Mouse (Mus musculus) midbrain, embryonic 12.5 days (tissue): Measurements from ENCODE around the gene Mast2. TPM values are rescaled to one million over a fixed set of nuclear protein-coding genes. Genes with fewer than 3 reads are reported as not detected.

Experiments
- ATAC-seq: fragments of 200-750 bp; cut with Nextera tagmentation; 2 replicates; pipeline ENCODE4 v1.8.0; 2017; ENCODE audit warnings: low read depth, moderate TSS enrichment, moderate library complexity; ENCODE audit not compliant: low FRiP score
- H3K27ac ChIP-seq: fragments of 300-500 bp; sonication (generic); replicated peaks from 2 replicates; pipeline ENCODE4 v1.5.1; 2016; ENCODE audit warnings: mild to moderate bottlenecking
- H3K27me3 ChIP-seq: fragments of 300-500 bp; sonication (generic); 2 replicates; pipeline ENCODE4 v1.6.1; 2016; ENCODE audit warnings: mild to moderate bottlenecking
- H3K36me3 ChIP-seq: fragments of 300-500 bp; sonication (generic); 2 replicates; pipeline ENCODE4 v1.6.1; 2016
- H3K4me1 ChIP-seq: fragments of 300-500 bp; sonication (generic); 2 replicates; pipeline ENCODE4 v1.6.1; 2016
- H3K4me2 ChIP-seq: fragments of 300-500 bp; sonication (generic); replicated peaks from 2 replicates; pipeline ENCODE4 v1.6.1; 2016; ENCODE audit warnings: mild to moderate bottlenecking, moderate library complexity
- H3K4me3 ChIP-seq: fragments of 300-500 bp; sonication (generic); 2 replicates; pipeline ENCODE4 v1.5.1; 2016; ENCODE audit warnings: mild to moderate bottlenecking
- H3K9ac ChIP-seq: fragments of 300-500 bp; sonication (generic); replicated peaks from 2 replicates; pipeline ENCODE4 v1.6.1; 2016; ENCODE audit warnings: mild to moderate bottlenecking, moderate library complexity
- H3K9me3 ChIP-seq: fragments of 300-500 bp; sonication (generic); 2 replicates; pipeline ENCODE4 v1.6.1; 2016; ENCODE audit warnings: mild to moderate bottlenecking
- WGBS: fragments of 180-500 bp; shearing (Covaris S2); methylation state at CpG from one replicate; pipeline ENCODE4 v1.1.7; 2016; 5-methylcytosine and 5-hydroxymethylcytosine counted together
- polyA plus RNA-seq: library from polyadenylated mRNA; unstranded; fragments of >200 nt; fragmentation: Nextera tagmentation; extraction: Ambion mirVana; gene quantifications from 2 replicates; pipeline ENCODE4 v1.2.1, GENCODE M21; 2016

The Mast2 gene
- polyA plus RNA-seq, 1 experiment from 2014 or later = 37.4 TPM

- no peak for ATAC-seq
- no peaks in the 10 kb centered on the region for H3K36me3 ChIP-seq
- H3K27me3 ChIP-seq = no peaks in the 10 kb centered on the region
- H3K4me3 ChIP-seq = no peak overlapping the region
- H3K4me1 ChIP-seq = peaks cover 24% of the 10 kb centered on the region
- 99% methylated on average over 3 of the region's 3 CpGs for WGBS
- no peak overlapping the region for H3K9ac ChIP-seq
- H3K9me3 ChIP-seq = no peaks in the 10 kb centered on the region
- H3K27ac ChIP-seq = no peak overlapping the region
- peak overlapping the region; percentile 68 for H3K4me2 ChIP-seq
These were observed 2.0 kb downstream of the Mast2 start for GRCm38 (mm10) chr4:116461943-116462342.

- no peak overlapping the region for H3K9ac ChIP-seq
- H3K4me3 ChIP-seq = no peak overlapping the region
- H3K27ac ChIP-seq = no peak overlapping the region
- ATAC-seq = no peak
- H3K36me3 ChIP-seq = no peaks in the 10 kb centered on the region
- H3K27me3 ChIP-seq = no peaks in the 10 kb centered on the region
- no peaks in the 10 kb centered on the region for H3K4me1 ChIP-seq
- H3K9me3 ChIP-seq = no peaks in the 10 kb centered on the region
- H3K4me2 ChIP-seq = no peak overlapping the region
These were observed 12.4 kb downstream of the Mast2 start for GRCm38 (mm10) chr4:116451553-116451952.

GRCm38 (mm10) chr4:116449951-116450350, 14.0 kb downstream of the Mast2 start:
- no peak for ATAC-seq
- Histone ChIP-seq H3K4me2 (no peak overlapping the region), H3K9ac (no peak overlapping the region), H3K27ac (no peak overlapping the region), H3K4me1 (no peaks in the 10 kb centered on the region), H3K27me3 (no peaks in the 10 kb centered on the region), H3K4me3 (no peak overlapping the region), H3K36me3 (no peaks in the 10 kb centered on the region), H3K9me3 (no peaks in the 10 kb centered on the region)

- H3K9me3 ChIP-seq = no peaks in the 10 kb centered on the region
- no peaks in the 10 kb centered on the region for H3K4me1 ChIP-seq
- no peak for ATAC-seq
- H3K9ac ChIP-seq = no peak overlapping the region
- no peak overlapping the region for H3K27ac ChIP-seq
- no peaks in the 10 kb centered on the region for H3K27me3 ChIP-seq
- H3K36me3 ChIP-seq = no peaks in the 10 kb centered on the region
- 56% methylated on average over 8 of the region's 8 CpGs for WGBS
- no peak overlapping the region for H3K4me3 ChIP-seq
- H3K4me2 ChIP-seq = no peak overlapping the region
These were observed 15.3 kb downstream of the Mast2 start for GRCm38 (mm10) chr4:116448673-116449072.

GRCm38 (mm10) chr4:116439383-116439782, 24.6 kb downstream of the Mast2 start:
- Histone ChIP-seq H3K27me3 (no peaks in the 10 kb centered on the region), H3K4me3 (no peak overlapping the region), H3K36me3 (no peaks in the 10 kb centered on the region), H3K9ac (no peak overlapping the region), H3K4me2 (no peak overlapping the region), H3K4me1 (no peaks in the 10 kb centered on the region), H3K27ac (no peak overlapping the region), H3K9me3 (no peaks in the 10 kb centered on the region)
- 98% methylated on average over 1 of the region's 1 CpGs for WGBS
- no peak for ATAC-seq

- Histone ChIP-seq H3K4me2 (no peak overlapping the region), H3K4me3 (no peak overlapping the region), H3K9ac (no peak overlapping the region), H3K27me3 (no peaks in the 10 kb centered on the region), H3K36me3 (0 out of 2 replicates have a peak, but pooled peaks cover 2% of the 10 kb centered on the region), H3K9me3 (no peaks in the 10 kb centered on the region), H3K27ac (no peak overlapping the region), H3K4me1 (no peaks in the 10 kb centered on the region)
- ATAC-seq = no peak
These were observed 25.4 kb downstream of the Mast2 start for GRCm38 (mm10) chr4:116438561-116438960.

GRCm38 (mm10) chr4:116435626-116436025, 28.4 kb downstream of the Mast2 start:
- no peaks in the 10 kb centered on the region for H3K27me3 ChIP-seq
- H3K27ac ChIP-seq = no peak overlapping the region
- H3K4me1 ChIP-seq = no peaks in the 10 kb centered on the region
- no peak for ATAC-seq
- H3K9me3 ChIP-seq = no peaks in the 10 kb centered on the region
- 96% methylated on average over 4 of the region's 4 CpGs for WGBS
- H3K4me2 ChIP-seq = no peak overlapping the region
- H3K36me3 ChIP-seq = peaks cover 12% of the 10 kb centered on the region; the same call in 1 of the 2 replicates
- H3K4me3 ChIP-seq = no peak overlapping the region
- H3K9ac ChIP-seq = no peak overlapping the region

GRCm38 (mm10) chr4:116422186-116422585, 41.8 kb downstream of the Mast2 start:
- no peak for ATAC-seq
- Histone ChIP-seq H3K4me1 (no peaks in the 10 kb centered on the region), H3K4me3 (no peak overlapping the region), H3K27ac (no peak overlapping the region), H3K27me3 (no peaks in the 10 kb centered on the region), H3K36me3 (peaks cover 8% of the 10 kb centered on the region; the same call in 1 of the 2 replicates), H3K9me3 (no peaks in the 10 kb centered on the region), H3K9ac (no peak overlapping the region), H3K4me2 (no peak overlapping the region)
- 87% methylated on average over 1 of the region's 1 CpGs for WGBS

- H3K9ac ChIP-seq = no peak overlapping the region
- H3K36me3 ChIP-seq = peaks cover 8% of the 10 kb centered on the region; the same call in 1 of the 2 replicates
- H3K27ac ChIP-seq = no peak overlapping the region
- H3K27me3 ChIP-seq = no peaks in the 10 kb centered on the region
- ATAC-seq = no peak
- no peaks in the 10 kb centered on the region for H3K4me1 ChIP-seq
- no peak overlapping the region for H3K4me2 ChIP-seq
- H3K4me3 ChIP-seq = no peak overlapping the region
- whole genome bisulfite sequencing = 96% methylated on average over 3 of the region's 3 CpGs
- no peaks in the 10 kb centered on the region for H3K9me3 ChIP-seq
These were observed 42.8 kb downstream of the Mast2 start for GRCm38 (mm10) chr4:116421170-116421569.

GRCm38 (mm10) chr4:116412993-116413392, 51.0 kb downstream of the Mast2 start:
- no peaks in the 10 kb centered on the region for H3K9me3 ChIP-seq
- no peak overlapping the region for H3K9ac ChIP-seq
- no peak overlapping the region for H3K4me3 ChIP-seq
- 60% methylated on average over 1 of the region's 1 CpGs for WGBS
- no peaks in the 10 kb centered on the region for H3K36me3 ChIP-seq
- H3K27ac ChIP-seq = no peak overlapping the region
- H3K4me2 ChIP-seq = no peak overlapping the region
- H3K27me3 ChIP-seq = no peaks in the 10 kb centered on the region
- ATAC-seq = no peak
- no peaks in the 10 kb centered on the region for H3K4me1 ChIP-seq

- Histone ChIP-seq H3K9me3 (no peaks in the 10 kb centered on the region), H3K27me3 (no peaks in the 10 kb centered on the region), H3K9ac (no peak overlapping the region), H3K4me3 (no peak overlapping the region), H3K4me1 (peaks cover 4% of the 10 kb centered on the region), H3K27ac (no peak overlapping the region), H3K4me2 (no peak overlapping the region), H3K36me3 (no peaks in the 10 kb centered on the region)
- ATAC-seq = no peak
These were observed 52.6 kb downstream of the Mast2 start for GRCm38 (mm10) chr4:116411401-116411800.

- no peak for ATAC-seq
- Histone ChIP-seq H3K27me3 (no peaks in the 10 kb centered on the region), H3K4me3 (no peak overlapping the region), H3K4me2 (no peak overlapping the region), H3K4me1 (peaks cover 15% of the 10 kb centered on the region), H3K36me3 (no peaks in the 10 kb centered on the region), H3K27ac (no peak overlapping the region; the same call in 1 of the 2 replicates), H3K9me3 (no peaks in the 10 kb centered on the region), H3K9ac (no peak overlapping the region)
- 74% methylated on average over 2 of the region's 2 CpGs for WGBS
These were observed 57.3 kb downstream of the Mast2 start for GRCm38 (mm10) chr4:116406668-116407067.

GRCm38 (mm10) chr4:116405955-116406351, 58.0 kb downstream of the Mast2 start:
- no peaks in the 10 kb centered on the region for H3K9me3 ChIP-seq
- H3K27ac ChIP-seq = peak overlapping the region; percentile 87
- H3K36me3 ChIP-seq = no peaks in the 10 kb centered on the region
- peak overlapping the region; percentile 46 for H3K9ac ChIP-seq
- no peaks in the 10 kb centered on the region for H3K27me3 ChIP-seq
- peak overlapping the region; percentile 49 for H3K4me2 ChIP-seq
- peak overlapping the region; percentile 33 for H3K4me3 ChIP-seq
- peak; percentile 78 for ATAC-seq
- 7% methylated on average over 8 of the region's 8 CpGs for WGBS
- H3K4me1 ChIP-seq = peaks cover 15% of the 10 kb centered on the region
